Mouse (Mus musculus): ENCODE data around the gene Brwd3. TPM values are rescaled to one million over a fixed set of nuclear protein-coding genes. Genes with fewer than 3 reads are reported as not detected.

The Brwd3 gene
- total RNA-seq, 2 experiments from 2014 or later: 8.2 to 8.3 TPM

Other genes with a start within 250 kb of the Brwd3 start
- not detected for gene Gm379, start 169.5 kb downstream of the Brwd3 start, total RNA-seq (2021)
- gene Hmgn5, start 179.0 kb upstream of the Brwd3 start, total RNA-seq (2021): 1 to 10 TPM; 5.5 TPM